Mouse (Mus musculus) bone marrow, adult 2 months (tissue): Measurements from ENCODE around the gene Def8. TPM values are rescaled to one million over a fixed set of nuclear protein-coding genes. Genes with fewer than 3 reads are reported as not detected.
"Not testable (repeated sequence)": the region's sequence is repeated elsewhere in the genome, so short reads cannot be mapped to it uniquely, and the experiment has no call there.

Experiments used
- H3K27ac ChIP-seq: fragments of 200-500 bp; 2 replicates; pipeline ENCODE4 v1.5.1; 2012; ENCODE audit warnings: low read depth, mild to moderate bottlenecking, control low read depth, inconsistent platforms, low read length; ENCODE audit not compliant: control insufficient read depth, poor library complexity, insufficient read depth
- H3K4me1 ChIP-seq: fragments of 200-500 bp; 2 replicates; pipeline ENCODE4 v1.6.1; 2011; ENCODE audit warnings: low read length; ENCODE audit not compliant: control insufficient read depth, insufficient read depth
- H3K4me3 ChIP-seq: fragments of 200-500 bp; replicated peaks from 2 replicates; pipeline ENCODE3; 2011; ENCODE audit warnings: mild to moderate bottlenecking, low read depth, low read length, control low read depth; ENCODE audit not compliant: control insufficient read depth
- CTCF ChIP-seq: fragments of 200-500 bp; IDR thresholded peaks from 2 replicates; pipeline ENCODE4 v1.5.1; 2011; ENCODE audit warnings: low read length, control low read depth; ENCODE audit not compliant: control insufficient read depth, insufficient read depth
- POLR2A ChIP-seq: fragments of 200-500 bp; IDR thresholded peaks from 2 replicates; pipeline ENCODE4 v1.6.1; 2011; ENCODE audit warnings: low read depth, mild to moderate bottlenecking, control low read depth, low read length, borderline replicate concordance; ENCODE audit not compliant: control insufficient read depth
- WGBS: fragments of 180-500 bp; shearing (Covaris S2); methylation state at CpG from one replicate; pipeline ENCODE4 v1.1.7; 2018; 5-methylcytosine and 5-hydroxymethylcytosine counted together
- polyA plus RNA-seq: library from polyadenylated mRNA; stranded (reverse); fragments of >200 nt; gene quantifications from 2 replicates; pipeline ENCODE4 v1.2.4, GENCODE M21; 2011; ENCODE audit warnings: low replicate concordance; ENCODE audit not compliant: missing spikeins, insufficient read depth, insufficient read length

The Def8 gene
- polyA plus RNA-seq, 1 experiment = 16.7 TPM

DNA sequence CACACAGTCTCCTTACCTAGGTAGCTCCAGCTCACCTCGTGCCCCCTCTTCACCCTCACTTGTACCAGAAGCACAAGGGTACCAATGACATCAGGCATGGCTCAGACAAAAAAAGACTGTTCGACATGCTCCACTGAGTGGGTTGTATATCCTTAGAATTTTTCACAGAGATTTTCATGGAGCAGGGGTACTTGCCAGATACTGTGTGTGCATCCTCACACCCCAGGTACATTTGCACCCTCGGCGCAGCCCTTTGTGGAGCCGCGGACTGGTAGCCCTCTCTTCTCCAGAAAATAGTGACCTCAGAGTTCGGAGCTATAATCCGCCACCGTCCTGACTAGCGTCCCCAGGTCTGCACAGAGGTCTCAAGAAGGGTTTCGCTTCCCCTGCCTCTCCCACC is 12.5 kb upstream of the Def8 start:
- Histone ChIP-seq H3K27ac (no peak overlapping the region), H3K4me3 (no peak overlapping the region), H3K4me1 (peaks cover 3% of the 10 kb centered on the region)
- TF ChIP-seq POLR2A (no peak), CTCF (no peak)
- 11% methylated on average over 11 of the region's 11 CpGs for WGBS

DNA sequence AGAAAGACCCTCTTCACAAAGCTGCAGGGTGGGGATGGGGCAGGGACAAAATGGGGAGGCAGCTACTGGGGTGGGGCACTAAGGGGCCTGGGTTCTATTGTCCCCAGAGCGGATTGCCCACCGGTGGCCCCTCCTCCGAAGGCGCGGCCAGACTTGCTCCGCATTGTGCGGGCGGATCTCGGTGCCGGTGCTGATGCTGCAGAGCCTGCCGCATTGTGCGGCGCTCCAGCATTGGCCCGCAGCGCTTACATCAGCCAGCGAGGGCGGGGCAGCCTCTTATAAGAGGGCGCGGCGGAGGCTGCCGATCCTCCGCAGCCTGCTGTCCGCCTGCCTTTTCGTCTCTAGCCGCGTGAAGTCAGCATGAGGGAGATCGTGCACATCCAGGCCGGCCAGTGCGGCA is 12.1 kb upstream of the Def8 start, which contains the start of gene Tubb3:
Gene Tubb3, plus strand, starts transcription at position 179 of the 400 bp plus-strand sequence.
- whole genome bisulfite sequencing = under 1% methylated on average over 29 of the region's 29 CpGs
- Histone ChIP-seq H3K27ac (no peak within 1 kb of the TSS), H3K4me3 (no peak within 1 kb of the TSS), H3K4me1 (peaks cover 3% of the 10 kb centered on the region)
- no peak for TF ChIP-seq CTCF
- TF ChIP-seq POLR2A = peak; percentile 31; the same call in 1 of the 2 replicates

DNA sequence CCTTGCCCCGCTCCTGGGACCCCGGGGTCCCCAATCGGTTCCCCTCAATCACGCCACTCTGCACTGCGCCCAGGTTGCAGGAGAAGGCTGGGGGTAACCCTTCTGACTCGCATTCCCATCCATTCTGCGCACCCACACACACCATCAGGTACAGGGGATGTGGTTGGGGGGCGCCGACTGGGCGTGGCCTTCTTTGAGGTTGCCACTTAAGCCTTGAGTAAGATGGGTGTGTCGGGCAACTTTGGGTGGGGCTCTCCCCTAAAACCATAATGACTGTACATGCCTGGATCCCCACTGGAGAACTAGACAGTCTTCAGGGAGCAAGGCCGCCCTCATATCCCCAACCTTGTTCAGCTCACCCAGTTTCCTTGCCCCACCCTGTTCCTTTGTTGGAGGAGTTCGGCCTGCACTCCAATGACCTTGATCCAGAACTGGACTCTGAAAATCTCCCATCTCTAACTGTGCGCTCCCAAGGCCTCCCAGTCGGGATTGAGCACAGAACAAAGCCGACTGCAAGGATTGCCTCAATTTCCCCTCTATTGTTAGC is 11.5 kb upstream of the Def8 start:
- H3K4me1 ChIP-seq = peaks cover 3% of the 10 kb centered on the region
- H3K4me3 ChIP-seq = no peak overlapping the region
- WGBS = 11% methylated on average over 16 of the region's 16 CpGs

DNA sequence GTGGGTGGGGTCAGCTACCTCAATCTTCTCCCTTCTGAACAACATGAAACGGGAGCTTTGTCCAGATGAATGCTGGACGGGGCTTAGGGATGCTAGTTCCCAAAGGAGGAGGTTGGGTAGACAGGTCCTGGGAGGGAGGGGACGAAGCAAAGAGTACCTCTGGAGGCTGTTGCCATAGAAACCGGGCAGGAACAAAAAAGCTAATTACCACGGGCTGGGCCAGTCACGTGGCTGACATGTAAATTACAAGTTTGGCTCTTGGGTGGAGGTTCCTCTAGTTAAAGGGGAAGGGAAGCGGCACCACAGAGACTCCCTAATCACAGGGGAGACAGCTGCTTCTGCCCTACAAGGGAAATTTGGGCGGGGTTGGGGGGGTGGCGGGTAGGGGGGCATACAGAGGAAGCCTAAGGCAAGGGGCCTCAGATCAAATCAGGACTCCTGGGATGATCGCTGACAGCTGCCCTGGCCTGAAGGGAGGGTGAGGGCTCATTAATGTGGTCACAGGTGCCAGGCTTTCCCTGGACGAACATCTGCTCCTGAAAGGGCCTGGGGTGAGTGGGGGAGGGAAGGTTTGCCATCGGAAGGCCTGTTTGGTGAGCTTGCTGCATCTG is 10.7 kb upstream of the Def8 start:
- H3K4me3 ChIP-seq = no peak overlapping the region
- H3K4me1 ChIP-seq = peaks cover 3% of the 10 kb centered on the region
- H3K27ac ChIP-seq = no peak overlapping the region
- TF ChIP-seq POLR2A (no peak), CTCF (no peak)
- 3% methylated on average over 12 of the region's 12 CpGs for WGBS

More for the DNA sequence above, 11.5 kb upstream of the Def8 start:
- no peak for TF ChIP-seq POLR2A
- no peak for TF ChIP-seq CTCF
- H3K27ac ChIP-seq = no peak overlapping the region

DNA sequence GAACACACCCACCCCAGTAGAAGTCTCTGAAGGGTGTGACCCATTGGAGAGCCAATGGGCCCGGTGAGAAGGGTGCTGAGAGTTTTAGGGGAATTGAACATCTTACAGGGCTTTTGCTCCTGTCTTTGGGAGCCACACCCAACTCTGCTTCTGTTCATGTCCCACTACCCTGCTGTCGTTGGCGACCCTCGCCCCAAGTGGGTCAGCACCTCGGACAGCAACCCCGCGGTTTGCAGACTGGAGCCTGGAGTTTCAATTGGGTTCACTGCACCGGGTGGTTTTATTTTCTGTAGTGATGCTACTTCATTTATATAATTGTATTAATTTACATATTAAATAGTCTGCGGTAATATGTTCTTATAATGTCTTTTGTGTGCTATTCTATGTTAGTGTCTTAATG is 9.1 kb upstream of the Def8 start:
- WGBS = 19% methylated on average over 9 of the region's 9 CpGs
- H3K4me3 ChIP-seq = no peak overlapping the region
- no peak for TF ChIP-seq CTCF
- TF ChIP-seq POLR2A = no peak
- H3K4me1 ChIP-seq = peaks cover under 1% of the 10 kb centered on the region
- H3K27ac ChIP-seq = no peak overlapping the region

DNA sequence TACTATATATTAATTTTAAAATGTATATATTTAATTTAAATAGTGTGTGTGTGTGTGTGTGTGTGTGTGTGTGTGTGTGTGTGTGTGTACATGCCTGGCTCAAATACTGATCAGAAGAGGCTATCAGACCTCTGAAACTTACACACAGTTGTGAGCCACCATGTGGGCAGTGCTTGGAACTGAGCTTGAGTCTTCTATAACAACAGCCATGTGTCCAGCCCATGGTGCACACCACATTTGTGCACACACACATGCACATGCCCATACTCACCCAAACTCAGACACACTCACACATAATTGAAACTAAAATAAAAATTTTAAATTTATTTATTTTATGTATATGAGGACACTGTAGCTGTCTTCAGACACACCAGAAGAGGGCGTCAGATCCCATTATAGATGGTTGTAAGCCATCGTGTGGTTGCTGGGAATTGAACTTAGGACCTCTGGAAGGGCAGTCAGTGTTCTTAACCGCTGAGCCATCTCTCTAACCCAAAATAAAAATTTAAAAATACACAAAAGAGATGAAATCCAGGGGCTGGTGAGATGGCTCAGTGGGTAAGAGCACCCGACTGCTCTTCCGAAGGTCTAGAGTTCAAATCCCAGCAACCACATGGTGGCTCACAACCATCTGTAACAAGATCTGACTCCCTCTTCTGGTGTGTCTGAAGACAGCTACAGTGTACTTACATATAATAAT is 8.2 kb upstream of the Def8 start:
- whole genome bisulfite sequencing = 75% methylated on average over 5 of the region's 5 CpGs
- not testable (repeated sequence) for H3K4me3 ChIP-seq, H3K4me1 ChIP-seq

DNA sequence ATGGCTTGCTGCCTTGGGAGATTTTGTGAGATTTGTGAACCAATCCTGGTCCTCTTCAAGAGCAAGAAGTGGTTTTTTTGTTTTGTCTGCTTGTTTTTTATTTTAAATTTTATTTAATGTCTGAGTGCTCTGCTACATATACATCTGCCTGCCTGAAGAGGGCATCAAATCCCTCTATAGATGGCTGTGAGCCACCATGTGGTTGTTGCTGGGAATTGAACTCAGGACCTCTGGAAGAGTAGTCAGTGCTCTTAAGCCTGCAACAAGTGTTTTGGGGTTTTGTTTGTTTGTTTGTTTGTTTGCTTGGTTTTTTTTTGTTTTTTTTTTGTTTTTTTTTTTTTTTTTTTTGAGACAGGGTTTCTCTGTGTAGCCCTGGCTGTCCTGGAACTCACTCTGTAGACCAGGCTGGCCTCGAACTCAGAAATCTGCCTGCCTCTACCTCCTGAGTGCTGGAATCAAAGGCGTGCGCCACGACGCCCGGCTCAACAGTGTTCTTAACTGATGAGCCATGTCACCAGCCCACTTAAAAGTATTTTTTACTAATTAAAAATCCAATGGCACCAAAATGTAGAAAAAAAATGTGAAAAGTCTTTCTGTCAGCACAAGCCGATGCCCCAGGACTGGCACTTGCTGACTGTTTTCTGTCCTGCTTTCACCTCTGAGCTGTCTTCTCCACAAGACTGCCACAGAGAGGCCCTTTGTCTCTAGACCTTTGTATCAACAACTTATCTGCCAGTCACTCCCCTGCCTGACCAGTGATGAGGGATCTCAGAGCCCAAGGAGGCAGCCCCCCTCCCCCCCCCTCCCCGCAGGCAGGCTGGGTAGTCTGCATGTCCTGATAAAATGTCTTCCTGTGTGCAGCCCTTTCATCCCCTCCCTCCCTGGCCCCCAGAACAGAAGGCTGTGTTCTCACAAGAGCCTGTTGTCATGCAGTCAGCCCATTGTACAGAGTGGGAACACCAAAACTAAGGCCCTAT is 7.1 kb upstream of the Def8 start:
- H3K4me3 ChIP-seq = no peak overlapping the region
- no peak for TF ChIP-seq POLR2A
- TF ChIP-seq CTCF = no peak
- H3K27ac ChIP-seq = no peak overlapping the region
- WGBS = 54% methylated on average over 8 of the region's 8 CpGs
- H3K4me1 ChIP-seq = no peaks in the 10 kb centered on the region; the same call in none of the 2 replicates

More for the DNA sequence above, 8.2 kb upstream of the Def8 start:
- H3K27ac ChIP-seq = not testable (repeated sequence)

DNA sequence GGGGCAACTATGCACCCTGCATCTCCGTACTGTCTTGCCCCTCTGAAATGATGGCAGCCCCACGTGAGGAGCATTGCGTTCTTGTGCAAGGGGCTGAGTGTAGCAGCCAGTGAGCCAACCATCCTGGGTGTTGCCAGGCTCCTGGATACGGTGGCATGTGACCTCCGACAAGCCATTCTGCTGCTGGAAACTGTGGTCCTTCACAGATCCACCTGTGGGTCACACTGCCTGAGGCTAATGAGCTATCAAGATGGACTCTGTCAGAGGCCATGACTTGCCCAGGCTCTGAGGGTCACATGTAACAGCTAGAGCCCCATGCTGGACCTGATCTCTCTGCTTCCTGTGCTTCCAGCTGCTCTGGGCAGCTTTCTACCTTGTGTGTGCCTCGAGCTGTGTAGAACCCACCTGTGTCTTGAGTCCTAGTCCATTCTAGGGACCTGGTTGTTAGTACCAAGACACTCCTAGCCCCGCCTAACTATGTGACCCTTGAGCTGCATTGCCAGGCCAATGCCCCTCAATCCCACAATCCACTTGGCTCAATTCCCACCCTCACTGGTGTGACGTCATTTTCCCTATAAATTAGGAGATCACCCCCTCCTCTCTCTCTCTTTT is 6.3 kb upstream of the Def8 start:
- 73% methylated on average over 8 of the region's 8 CpGs for WGBS
- TF ChIP-seq CTCF (no peak), POLR2A (no peak)
- no peaks in the 10 kb centered on the region; the same call in 1 of the 2 replicates for H3K4me1 ChIP-seq
- H3K27ac ChIP-seq = no peak overlapping the region
- H3K4me3 ChIP-seq = no peak overlapping the region
